Mouse (Mus musculus) ES-Bruce4 (cell line): Measurements from ENCODE around the gene Ccdc181. TPM values are rescaled to one million over a fixed set of nuclear protein-coding genes. Genes with fewer than 3 reads are reported as not detected.
A peak's percentile ranks its signal among the peaks of the same experiment; 100 is the strongest.

Source experiments
- H3K27ac ChIP-seq: 2 replicates; pipeline ENCODE4 v1.5.1; 2012; ENCODE audit warnings: low read length, inconsistent platforms; ENCODE audit not compliant: insufficient read depth
- H3K27me3 ChIP-seq: 2 replicates; pipeline ENCODE4 v1.6.1; 2012; ENCODE audit warnings: mild to moderate bottlenecking, low read length, inconsistent platforms; ENCODE audit not compliant: control insufficient read depth, poor library complexity, insufficient read depth, severe bottlenecking
- H3K36me3 ChIP-seq: 2 replicates; pipeline ENCODE4 v1.6.1; 2012; ENCODE audit warnings: inconsistent platforms, mild to moderate bottlenecking, low read length, moderate library complexity; ENCODE audit not compliant: control insufficient read depth, poor library complexity, insufficient read depth, severe bottlenecking
- H3K4me1 ChIP-seq: one replicate; pipeline ENCODE4 v1.8.1; 2011; ENCODE audit warnings: low read length; ENCODE audit not compliant: control insufficient read depth, insufficient read depth
- H3K4me3 ChIP-seq: 2 replicates; pipeline ENCODE4 v1.5.1; 2011; ENCODE audit warnings: low read depth, mild to moderate bottlenecking, low read length
- H3K9ac ChIP-seq: 2 replicates; pipeline ENCODE4 v1.6.1; 2012; ENCODE audit warnings: low read depth, mild to moderate bottlenecking, inconsistent platforms; ENCODE audit not compliant: poor library complexity, severe bottlenecking
- H3K9me3 ChIP-seq: replicated peaks from 2 replicates; pipeline ENCODE4 v1.6.1; 2012; ENCODE audit warnings: mild to moderate bottlenecking, low read length, inconsistent platforms; ENCODE audit not compliant: control insufficient read depth, poor library complexity, insufficient read depth, severe bottlenecking
- CTCF ChIP-seq: IDR thresholded peaks from one replicate; pipeline ENCODE4 v1.8.1; 2011; ENCODE audit warnings: low read depth, low read length
- EP300 ChIP-seq: IDR thresholded peaks from 2 replicates; pipeline ENCODE4 v1.6.1; 2011; ENCODE audit warnings: low read depth, low read length; ENCODE audit not compliant: insufficient read depth
- POLR2A ChIP-seq: IDR thresholded peaks from one replicate; pipeline ENCODE4 v1.8.1; 2011; ENCODE audit warnings: low read length; ENCODE audit not compliant: insufficient read depth
- polyA plus RNA-seq: library from polyadenylated mRNA; stranded (reverse); fragments of >200 nt; gene quantifications from 2 replicates; pipeline ENCODE4 v1.2.4, GENCODE M21; 2011; ENCODE audit warnings: low read depth; ENCODE audit not compliant: missing spikeins, insufficient read depth, insufficient read length

The Ccdc181 gene
- polyA plus RNA-seq, 1 experiment = 10.2 TPM

DNA sequence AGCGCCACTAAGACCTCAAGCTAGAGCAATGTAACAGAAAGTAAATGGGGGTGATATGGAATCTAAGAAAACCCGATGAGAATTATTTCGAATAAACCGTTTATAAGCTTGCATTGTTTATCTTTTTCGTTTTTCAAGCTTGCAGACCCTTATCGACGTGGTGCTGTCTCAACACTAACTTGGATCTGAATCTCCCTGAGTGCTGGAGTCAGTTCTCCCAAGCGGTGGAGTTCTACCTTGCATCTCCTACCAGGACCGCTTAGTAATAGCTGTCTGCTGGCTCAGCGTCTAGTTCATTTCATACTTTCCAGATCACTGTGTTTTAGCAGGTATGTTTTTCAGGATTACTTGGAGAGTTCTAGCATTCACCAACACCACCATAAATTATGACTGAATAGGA, 32.5 kb downstream of the Ccdc181 start:
- Histone ChIP-seq H3K36me3 (no peaks in the 10 kb centered on the region), H3K9ac (peak overlapping the region; percentile 63), H3K27me3 (no peaks in the 10 kb centered on the region), H3K27ac (no peak overlapping the region), H3K4me3 (peak overlapping the region; percentile 90), H3K9me3 (no peaks in the 10 kb centered on the region), H3K4me1 (no peaks in the 10 kb centered on the region)
- TF ChIP-seq CTCF (no peak), EP300 (no peak), POLR2A (no peak)

DNA sequence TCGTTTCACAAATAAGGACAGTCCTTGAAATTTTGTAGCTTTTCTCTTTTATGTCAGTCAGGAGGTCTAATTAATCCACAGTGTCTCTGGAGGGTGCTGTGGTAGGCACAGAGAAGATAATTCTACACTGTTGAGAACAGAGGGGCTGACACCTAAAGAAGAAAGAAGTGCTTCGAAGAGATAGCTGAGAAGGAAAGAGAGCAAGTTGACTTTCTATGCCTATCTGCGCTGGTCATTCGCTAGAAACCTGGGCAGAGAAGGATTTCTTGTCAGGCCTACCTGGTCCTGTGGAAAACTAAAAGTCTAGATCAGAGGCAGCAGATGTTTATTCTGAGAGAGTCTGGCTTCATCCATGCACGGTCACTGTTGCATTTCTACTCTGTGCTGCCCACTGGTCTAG, 38.7 kb downstream of the Ccdc181 start:
- Histone ChIP-seq H3K27ac (no peak overlapping the region), H3K9ac (no peak overlapping the region), H3K27me3 (no peaks in the 10 kb centered on the region), H3K36me3 (no peaks in the 10 kb centered on the region), H3K9me3 (no peaks in the 10 kb centered on the region), H3K4me3 (no peak overlapping the region), H3K4me1 (no peaks in the 10 kb centered on the region)
- TF ChIP-seq CTCF (no peak), POLR2A (no peak), EP300 (no peak)

DNA sequence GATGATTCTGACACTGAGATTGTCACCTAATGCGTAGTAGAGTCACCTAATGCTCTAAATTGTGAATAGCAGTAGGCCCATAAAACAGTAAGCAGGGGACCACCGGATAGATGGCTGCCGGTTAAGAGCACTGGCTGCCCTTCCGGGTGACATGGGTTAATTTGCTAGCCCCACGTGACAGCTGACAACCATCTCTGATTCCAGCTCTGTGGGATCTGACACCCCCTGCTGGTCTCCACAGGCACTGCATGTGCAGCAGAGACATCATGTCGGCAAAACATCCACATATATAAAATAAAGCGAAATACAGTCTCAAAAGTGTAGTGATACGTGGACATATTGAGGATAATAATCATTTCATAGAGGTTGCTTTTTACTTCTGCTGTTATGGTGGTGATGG, 39.9 kb downstream of the Ccdc181 start:
- TF ChIP-seq CTCF (peak; percentile 89), EP300 (no peak)
- Histone ChIP-seq H3K4me3 (no peak overlapping the region), H3K27ac (no peak overlapping the region)

DNA sequence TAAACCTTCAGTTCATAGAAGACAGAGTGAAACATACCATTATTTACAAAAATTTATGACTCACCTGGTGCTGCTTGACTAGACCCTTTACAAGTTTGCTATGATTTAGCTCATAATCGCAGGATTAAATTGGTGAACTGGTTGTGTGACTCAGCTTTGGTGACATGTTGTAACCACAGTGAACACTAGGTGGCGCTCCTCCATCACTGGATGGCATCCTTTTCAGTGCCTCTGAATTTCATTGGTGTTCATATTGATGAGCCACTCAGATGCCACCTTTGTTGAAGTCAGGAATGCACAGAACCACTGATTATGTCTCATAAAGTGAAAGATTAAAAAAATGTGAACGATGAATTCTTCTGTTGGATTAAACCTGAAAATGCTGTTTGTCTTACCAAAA, 41.3 kb downstream of the Ccdc181 start:
- TF ChIP-seq CTCF (no peak), EP300 (no peak), POLR2A (no peak)
- Histone ChIP-seq H3K36me3 (no peaks in the 10 kb centered on the region), H3K9me3 (no peaks in the 10 kb centered on the region), H3K27ac (no peak overlapping the region), H3K27me3 (no peaks in the 10 kb centered on the region), H3K9ac (no peak overlapping the region), H3K4me1 (peaks cover 2% of the 10 kb centered on the region), H3K4me3 (no peak overlapping the region)

More for the DNA sequence above, 39.9 kb downstream of the Ccdc181 start:
- H3K4me1 ChIP-seq = peaks cover 2% of the 10 kb centered on the region
- H3K9ac ChIP-seq = no peak overlapping the region
- H3K27me3 ChIP-seq = no peaks in the 10 kb centered on the region
- no peaks in the 10 kb centered on the region for H3K36me3 ChIP-seq
- H3K9me3 ChIP-seq = no peaks in the 10 kb centered on the region

DNA sequence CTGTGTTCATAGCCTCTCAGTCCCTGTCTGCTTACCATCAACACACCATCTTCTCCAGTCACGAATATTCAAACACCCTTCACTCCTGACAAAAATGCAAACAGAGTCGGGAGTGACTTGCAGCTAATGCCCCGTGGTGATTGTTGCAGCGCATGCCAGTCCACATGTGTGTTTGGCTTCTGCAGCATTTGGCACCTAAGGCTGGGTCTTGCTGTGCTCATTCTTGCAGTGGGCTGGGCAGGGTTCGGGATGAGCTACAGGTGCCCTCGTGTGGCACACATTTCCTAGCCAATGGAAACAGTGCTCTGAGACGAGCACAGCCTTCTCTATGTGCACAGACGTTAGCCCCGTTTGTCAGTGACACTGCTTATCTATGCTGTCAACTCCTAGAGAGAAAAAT, 41.9 kb downstream of the Ccdc181 start:
- H3K9ac ChIP-seq = no peak overlapping the region
- H3K27me3 ChIP-seq = no peaks in the 10 kb centered on the region
- no peaks in the 10 kb centered on the region for H3K36me3 ChIP-seq
- no peak overlapping the region for H3K4me3 ChIP-seq
- no peak overlapping the region for H3K27ac ChIP-seq
- H3K9me3 ChIP-seq = no peaks in the 10 kb centered on the region
- peaks cover 2% of the 10 kb centered on the region for H3K4me1 ChIP-seq
- TF ChIP-seq POLR2A = no peak
- no peak for TF ChIP-seq EP300
- no peak for TF ChIP-seq CTCF

DNA sequence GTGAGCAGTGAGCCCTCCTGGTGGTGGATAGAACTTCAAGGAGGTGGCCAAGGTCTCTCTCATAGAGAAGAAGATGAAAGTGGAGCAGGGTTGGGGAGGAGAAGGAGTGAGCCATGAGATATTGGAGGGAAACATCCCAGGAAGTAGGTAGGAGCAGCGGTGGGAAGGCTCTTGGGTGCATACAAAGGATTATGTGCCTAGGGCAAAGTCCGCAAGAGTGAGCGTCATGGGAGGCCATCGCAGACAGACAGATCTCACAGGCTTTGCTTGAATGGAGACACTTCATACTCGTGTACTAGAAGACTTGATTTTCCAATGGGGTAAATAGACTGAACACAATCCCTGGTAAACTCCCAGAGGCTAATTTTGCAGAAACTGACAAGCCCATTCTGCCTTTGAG, 43.1 kb downstream of the Ccdc181 start:
- no peaks in the 10 kb centered on the region for H3K9me3 ChIP-seq
- H3K4me1 ChIP-seq = peaks cover 3% of the 10 kb centered on the region
- H3K4me3 ChIP-seq = no peak overlapping the region
- H3K9ac ChIP-seq = no peak overlapping the region
- H3K36me3 ChIP-seq = no peaks in the 10 kb centered on the region
- no peaks in the 10 kb centered on the region for H3K27me3 ChIP-seq
- no peak overlapping the region for H3K27ac ChIP-seq
- TF ChIP-seq EP300 = no peak
- no peak for TF ChIP-seq CTCF
- TF ChIP-seq POLR2A = no peak
